Mouse (Mus musculus) spleen, postnatal 4 days (tissue): ENCODE measurements around the gene Grm4.
A peak's percentile ranks its signal among the peaks of the same experiment; 100 is the strongest.

Source experiments
- DNase-seq, 2 experiments: peaks; one replicate each; pipeline ENCODE4 v3.0.0; 2022; ENCODE audit warnings: low spot score in 2 of 2

The Grm4 gene

DNA sequence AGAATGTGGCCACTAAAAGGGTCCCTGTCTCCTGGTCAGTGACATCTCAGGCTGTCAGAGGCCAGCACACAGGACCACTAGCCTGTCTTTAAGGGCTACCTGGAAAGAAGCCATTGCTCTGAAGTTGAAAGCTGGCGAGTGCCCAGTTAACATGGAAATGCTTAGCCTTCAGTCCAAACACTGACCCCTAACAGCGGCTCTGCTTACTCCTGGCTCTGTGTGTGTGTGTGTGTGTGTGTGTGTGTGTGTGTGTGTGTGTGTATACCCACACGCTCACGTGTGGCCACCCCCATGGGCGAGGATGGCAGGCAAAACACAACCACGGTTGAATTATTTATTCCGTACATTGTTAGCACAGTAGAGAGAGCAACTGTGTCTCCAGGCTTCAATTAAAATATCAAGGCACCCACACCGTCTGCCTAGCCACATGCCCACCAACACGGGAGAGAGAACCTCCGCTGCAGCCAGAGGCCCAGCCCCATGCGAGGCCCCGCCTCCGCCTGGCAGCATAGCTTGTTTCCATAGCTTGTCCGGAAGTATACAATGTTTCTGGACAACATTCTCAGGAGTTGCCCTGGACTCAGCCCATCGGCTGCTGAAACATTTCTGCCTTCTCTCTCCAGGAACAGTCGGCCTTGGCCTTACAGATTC is 32.9 kb downstream of the Grm4 start:
- DNase-seq, result no peak

- no peak for DNase-seq
Observed at GRCm38 (mm10) chr17:27485940-27486339, 35.3 kb downstream of the Grm4 start.

GRCm38 (mm10) chr17:27483571-27483970 is 37.6 kb downstream of the Grm4 start:
- DNase-seq, result no peak

- DNase-seq, result no peak
Observed at GRCm38 (mm10) chr17:27480143-27481103, 40.8 kb downstream of the Grm4 start.

DNA sequence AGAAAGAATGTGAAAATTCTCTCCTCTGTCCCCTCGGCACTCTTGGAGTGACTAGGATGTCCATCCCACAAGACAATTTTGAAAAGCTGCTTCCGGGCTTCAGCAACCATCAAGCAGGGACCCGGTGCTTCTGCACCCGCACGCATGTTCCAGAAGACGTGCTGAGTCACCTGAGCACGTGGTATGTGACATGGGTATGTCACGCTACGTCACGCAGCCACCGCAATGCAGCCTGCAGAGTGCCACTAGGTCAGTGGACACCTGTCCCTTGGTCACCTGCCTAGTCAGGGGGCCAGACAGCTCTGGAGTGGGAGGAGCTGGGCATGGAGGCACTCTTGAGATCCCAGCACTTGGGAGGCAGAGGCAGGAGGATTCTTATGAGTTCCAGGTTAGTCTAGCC is 45.6 kb downstream of the Grm4 start:
- DNase-seq, result no peak

DNA sequence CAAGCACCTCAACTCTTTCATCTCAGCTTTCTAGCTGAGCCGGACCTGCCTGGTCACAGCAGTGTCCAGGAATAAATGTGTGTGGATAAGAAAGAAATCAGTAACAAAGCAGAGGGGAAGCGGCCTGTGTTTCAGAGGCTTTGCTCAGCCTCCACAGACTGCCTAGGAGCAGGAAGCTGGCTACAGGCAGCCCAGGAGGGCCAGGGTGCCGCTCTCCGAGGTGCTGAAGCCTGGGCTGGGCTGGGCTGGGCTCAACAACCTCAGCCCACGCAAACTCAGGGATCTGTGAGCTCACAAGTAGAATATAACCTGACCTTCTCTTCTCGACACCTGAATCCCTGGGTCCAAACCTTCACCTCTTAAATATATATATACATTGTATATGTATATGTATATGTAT is 54.6 kb downstream of the Grm4 start:
- DNase-seq, result peak; percentile 21 to 75

GRCm38 (mm10) chr17:27465924-27466323 is 55.3 kb downstream of the Grm4 start:
- DNase-seq, result no peak

GRCm38 (mm10) chr17:27464327-27464962 is 56.8 kb downstream of the Grm4 start:
- DNase-seq, result no peak

- no peak for DNase-seq
Observed at GRCm38 (mm10) chr17:27459979-27460378, 61.2 kb downstream of the Grm4 start.

DNA sequence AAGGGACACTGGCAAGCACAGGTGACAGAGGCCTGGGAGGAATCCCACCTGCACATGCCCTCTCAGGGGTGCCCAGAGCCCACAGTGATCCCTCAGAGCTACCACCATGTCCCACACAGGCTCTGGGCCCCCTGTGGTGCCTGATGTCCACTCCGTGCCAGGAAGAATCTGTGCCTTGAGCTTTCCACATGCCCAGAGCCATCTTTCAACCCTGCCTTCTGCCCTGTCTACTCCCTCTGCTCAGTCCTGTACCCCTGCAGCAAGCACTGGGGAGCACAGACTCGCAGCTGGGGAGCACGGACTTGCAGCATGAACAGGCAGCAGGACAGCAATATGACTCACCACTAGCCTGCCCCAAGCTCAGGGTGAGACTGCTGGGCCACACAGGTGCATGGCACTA is 62.0 kb downstream of the Grm4 start:
- DNase-seq, result no peak

DNA sequence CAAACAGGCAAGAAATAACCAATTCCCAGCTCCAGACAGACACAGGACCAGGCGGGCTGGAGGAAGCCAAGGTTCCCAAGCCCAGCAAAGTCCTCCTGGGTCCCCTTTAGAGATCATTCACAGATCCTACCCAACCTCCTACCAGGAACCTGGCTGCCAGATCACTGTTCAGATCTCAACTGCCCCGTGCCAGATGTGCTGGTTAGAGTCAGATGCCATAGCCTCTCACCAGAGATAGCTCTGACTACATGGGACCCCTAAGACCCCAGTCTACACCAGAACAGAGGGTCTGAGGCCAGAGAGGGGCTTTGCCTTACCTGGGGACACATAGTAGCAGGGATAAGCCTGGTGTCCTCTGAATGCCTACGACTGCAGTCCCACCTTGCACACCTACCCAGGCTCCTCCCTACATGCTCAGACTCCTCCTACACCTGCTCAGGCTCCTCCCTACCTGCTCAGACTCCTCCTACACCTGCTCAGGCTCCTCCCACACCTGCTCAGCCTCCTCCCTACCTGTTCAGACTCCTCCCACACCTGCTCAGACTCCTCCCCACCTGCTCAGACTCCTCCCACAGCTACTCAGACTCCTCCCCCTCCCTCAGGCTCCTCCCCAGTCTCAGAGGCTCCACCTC is 63.2 kb downstream of the Grm4 start:
- DNase-seq, result no peak

- DNase-seq, result no peak
Observed at GRCm38 (mm10) chr17:27457038-27457577, 64.1 kb downstream of the Grm4 start.

DNA sequence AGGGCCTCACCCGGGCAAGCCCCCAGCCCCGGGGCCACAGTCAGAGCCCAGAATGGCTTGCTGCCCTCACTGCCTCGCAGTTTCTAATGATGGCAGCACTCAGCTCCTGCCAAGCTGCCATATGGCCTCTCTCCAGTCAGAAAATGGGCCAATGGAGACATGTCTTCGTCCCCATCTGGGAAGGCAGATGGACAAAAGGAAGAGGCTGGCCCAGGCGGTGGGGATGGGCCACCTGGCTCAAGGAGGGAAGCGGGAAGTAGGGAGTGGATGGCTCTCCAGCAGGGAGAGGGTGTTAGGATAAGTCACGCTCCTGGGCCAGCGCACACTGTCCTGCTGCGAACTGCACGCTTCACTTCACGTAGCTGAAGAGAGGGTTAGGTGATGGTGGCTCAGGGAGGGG is 64.8 kb downstream of the Grm4 start:
- no peak for DNase-seq

DNA sequence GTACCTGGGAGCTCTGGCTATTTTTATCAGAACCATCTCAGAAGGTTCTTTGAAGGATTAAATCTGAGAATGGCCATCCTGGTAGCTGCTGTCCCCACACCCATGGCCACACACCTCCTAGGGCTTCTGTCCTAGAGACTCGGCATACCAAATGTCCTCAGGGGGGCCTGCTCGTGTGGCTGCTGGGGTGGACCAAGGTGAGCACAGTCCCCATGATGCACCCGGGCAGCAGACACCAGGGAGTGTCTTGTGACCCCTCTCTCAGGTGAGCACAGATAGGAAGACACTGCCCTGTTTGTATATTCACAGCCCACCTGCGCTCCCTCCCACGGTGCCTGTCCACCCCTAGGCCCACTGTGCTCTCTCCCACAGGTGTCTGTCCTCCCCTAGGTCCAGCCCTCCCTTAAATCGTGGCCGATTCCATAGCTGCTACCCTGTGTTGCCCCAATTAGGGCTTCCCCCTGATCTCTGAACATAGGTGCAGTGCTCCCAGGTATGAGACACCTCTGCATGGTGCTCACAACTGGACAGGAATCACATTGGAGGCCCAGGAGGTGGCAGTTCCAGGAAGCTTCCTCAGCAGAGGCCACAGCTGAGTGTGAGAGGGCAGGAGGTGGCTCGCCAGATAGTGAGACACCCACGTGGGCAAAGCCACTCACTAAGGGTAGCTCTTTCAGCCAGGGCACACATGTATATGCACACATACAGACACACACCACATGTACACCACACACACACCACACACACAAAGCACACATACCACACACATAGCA is 66.0 kb downstream of the Grm4 start:
- no peak for DNase-seq

GRCm38 (mm10) chr17:27454396-27454795 is 66.8 kb downstream of the Grm4 start:
- DNase-seq, result no peak

DNA sequence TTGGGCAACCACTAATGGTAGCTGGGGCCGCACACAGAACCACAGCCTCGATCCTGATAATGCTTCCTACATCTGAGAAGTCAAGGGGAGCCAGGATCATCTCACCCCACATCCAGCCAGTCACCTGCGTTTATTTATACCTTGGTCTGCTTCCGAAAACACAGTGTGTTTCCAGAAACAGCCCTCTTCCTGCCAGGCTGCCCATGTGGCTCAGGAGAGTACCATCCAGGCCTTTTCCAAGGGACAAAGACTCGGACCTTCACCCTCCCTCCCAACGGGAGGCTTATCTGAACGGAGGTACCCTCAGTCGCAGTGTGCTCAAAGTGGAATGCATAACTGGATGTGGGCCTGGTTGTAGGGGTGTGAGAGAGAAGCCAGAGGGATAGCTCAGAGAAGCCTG is 68.2 kb downstream of the Grm4 start:
- no peak for DNase-seq

GRCm38 (mm10) chr17:27451787-27452186 is 69.4 kb downstream of the Grm4 start:
- DNase-seq, result no peak

GRCm38 (mm10) chr17:27451216-27451615 is 70.0 kb downstream of the Grm4 start:
- DNase-seq, result no peak

- no peak for DNase-seq
Observed at GRCm38 (mm10) chr17:27449757-27450330, 71.4 kb downstream of the Grm4 start.

DNA sequence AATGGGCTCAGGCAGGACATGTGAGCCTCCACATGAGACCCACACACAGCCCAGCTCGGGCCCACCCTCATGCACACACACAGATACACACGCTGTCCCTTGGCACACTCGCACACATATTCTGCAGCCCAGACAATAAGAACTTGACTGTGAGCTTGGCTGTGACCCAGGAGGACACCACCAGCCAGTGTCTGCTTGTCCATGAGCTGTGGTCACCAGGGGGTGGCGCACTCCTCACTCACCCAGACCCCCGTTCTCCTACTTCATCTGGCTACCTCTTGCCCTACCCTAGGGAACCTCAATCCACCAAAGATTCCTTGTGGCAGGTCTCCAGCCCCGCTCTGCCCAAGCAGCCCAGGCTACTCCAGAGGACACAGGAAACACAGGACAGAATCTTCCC is 72.5 kb downstream of the Grm4 start:
- no peak for DNase-seq
